Mouse (Mus musculus) layer of hippocampus, adult 8-10 months (tissue): ENCODE measurements at regions not wholly inside any gene's neighbourhood (a gene's known extent, or its start where the extent isn't known, plus 50 kb on each side); places are given as distances from the start of the nearest gene placed in this dataset.
A peak's percentile ranks its signal among the peaks of the same experiment; 100 is the strongest.

Experiments
- DNase-seq, 2 experiments: peaks; one replicate each; pipeline ENCODE4 v3.0.0; 2022; ENCODE audit warnings: low spot score in 2 of 2

DNA sequence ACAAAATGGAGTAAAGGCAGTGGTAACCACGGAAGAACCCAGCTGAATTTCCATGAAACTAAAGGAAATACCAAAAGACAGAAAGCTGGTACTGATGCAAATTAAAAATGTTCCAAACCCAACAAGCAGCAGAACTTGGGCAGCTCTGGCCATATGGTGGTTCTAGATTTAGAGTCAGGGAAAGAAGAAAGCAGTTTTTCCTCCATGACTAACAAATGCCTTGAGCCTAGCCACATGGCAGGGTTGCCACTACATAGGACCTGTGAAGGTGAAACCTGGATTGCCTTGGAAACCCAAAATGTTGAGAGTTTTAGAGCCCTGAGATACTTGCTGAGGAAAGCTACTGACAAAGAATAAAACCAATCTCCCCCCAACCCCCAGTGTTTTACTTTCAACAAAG is 701.5 kb upstream of the Foxg1 start:
- DNase-seq = peak in 1 of 2 experiments; percentile 2

DNA sequence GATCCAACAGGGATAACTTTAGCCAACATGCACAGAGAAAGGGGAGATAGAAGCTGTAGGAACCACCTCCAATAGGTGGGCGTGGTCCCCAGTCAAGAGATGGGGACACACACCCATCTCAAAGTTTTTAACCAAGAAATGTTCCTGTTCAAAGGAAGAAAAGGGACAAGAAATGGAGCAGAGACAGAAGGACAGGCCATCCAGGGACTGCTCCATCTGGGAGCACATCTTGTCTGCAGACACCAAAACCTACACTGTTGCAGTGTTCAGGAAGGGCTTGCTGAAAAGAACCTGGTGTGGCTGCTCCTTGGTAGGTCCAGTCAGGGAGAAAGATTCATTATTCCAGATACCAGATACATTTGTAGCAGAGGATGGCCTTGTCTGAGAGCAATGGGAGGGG is 676.5 kb upstream of the Foxg1 start:
- DNase-seq = no peak

DNA sequence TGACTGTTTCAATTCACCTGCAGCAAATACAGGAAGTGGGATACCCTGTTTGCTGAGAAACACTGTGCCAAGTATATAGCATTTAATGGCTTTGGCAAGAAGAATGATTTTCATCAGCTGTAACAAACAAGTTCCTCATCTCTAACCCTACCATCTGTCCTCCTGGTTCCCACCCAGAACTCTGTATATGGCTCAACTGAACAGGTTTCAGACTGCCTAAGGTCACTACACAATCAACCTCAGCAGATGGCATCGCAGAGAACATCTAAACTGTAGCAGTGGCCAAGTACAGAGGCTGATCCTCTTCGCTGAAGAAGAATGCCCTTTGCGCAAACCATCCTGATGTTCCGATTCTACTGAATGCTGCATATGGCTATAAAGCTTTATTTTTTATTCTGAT is 668.8 kb upstream of the Foxg1 start:
- DNase-seq = no peak

DNA sequence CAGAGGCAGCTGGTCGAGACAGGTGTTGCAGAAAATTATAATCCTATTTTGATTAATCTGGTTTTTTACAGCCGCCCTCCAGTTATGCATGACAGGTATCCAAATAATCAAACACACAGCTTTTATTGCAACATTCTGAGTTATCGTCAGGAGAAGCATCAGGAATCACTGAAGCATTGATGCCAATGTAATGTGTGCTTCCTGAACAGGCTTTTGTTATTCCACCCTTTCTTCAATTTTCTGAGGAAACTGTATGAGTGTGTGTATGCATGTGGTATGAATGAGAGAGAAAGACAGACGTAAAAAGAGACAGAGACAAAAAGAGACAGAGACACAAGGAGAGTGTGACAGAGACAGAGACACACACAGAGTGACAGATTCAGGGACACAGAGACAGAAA is 652.6 kb upstream of the Foxg1 start:
- DNase-seq = no peak

DNA sequence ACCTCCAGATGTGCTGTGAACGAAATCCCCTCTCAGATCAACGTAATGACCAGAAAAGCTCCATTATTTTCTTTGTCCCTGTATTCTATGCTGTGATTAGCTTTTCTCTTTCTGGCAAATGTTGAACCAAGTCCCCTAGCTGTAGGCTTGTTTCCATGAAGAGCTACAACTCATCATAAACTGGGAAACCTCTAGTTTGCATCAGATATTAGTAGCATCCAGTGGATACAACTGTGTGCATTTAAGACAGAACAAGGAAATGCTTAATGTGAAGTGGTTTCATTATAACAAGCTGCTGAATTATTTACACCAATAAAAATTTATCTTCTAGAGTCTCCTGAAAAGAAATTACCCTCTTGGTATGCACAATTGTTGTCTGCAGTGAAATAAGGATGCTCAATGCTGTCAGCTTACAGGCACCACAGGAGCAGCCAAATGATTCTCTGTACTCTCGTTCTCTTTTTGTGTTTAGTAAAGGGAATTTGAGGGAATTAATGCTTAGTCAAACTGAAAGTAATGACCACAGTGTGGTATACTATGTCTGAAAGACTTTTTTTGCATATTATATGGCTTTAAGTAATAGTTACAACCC is 623.6 kb upstream of the Foxg1 start:
- DNase-seq = no peak
